Mouse (Mus musculus): ENCODE measurements at regions not wholly inside any gene's neighbourhood (a gene's known extent, or its start where the extent isn't known, plus 50 kb on each side); places are given as distances from the start of the nearest gene placed in this dataset.

DNA sequence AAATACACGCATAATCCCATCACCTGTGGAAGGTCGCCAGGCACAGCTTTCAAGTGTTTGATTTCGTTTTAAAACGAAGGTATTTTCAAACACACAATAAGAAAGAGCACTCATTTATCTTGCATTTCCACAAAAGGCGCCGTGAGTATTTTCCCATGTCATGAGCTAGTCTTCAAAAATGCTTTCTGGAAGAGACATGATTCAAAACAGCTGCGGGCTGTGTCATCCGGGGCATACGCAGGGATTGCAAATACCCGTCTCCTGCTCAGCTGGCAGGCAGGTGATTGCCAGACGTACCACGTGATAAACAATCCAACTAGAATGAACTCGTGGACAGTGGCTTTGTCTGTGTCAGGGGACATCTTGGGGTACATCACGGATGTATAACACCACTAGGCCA lies 66.5 kb upstream of the Zbtb40 start:
- Histone ChIP-seq H3K36me3 (ENCODE audit: control insufficient read depth, insufficient read depth, low read length, poor library complexity, severe bottlenecking) (no peaks in the 10 kb centered on the region), H3K27ac (ENCODE audit: insufficient read depth, low read depth, low read length, poor library complexity, severe bottlenecking) (no peak overlapping the region), H3K4me3 (ENCODE audit: insufficient read depth in 1 of 2, low read depth in 1 of 2, low read length in 2 of 2, poor library complexity in 1 of 2, severe bottlenecking in 1 of 2) (no peak overlapping the region), H3K9me3 (ENCODE audit: control insufficient read depth, insufficient read depth, low read depth, low read length) (no peaks in the 10 kb centered on the region), H3K4me1 (ENCODE audit: control insufficient read depth in 2 of 2, insufficient read depth in 2 of 2, low read length in 2 of 2, poor library complexity in 1 of 2) (peaks cover 0 to 2% of the 10 kb centered on the region in 2 experiments; a peak in 2 of 4 replicates), H3K9ac (ENCODE audit: insufficient read depth, low read depth, low read length, poor library complexity, severe bottlenecking) (no peak overlapping the region)
- in situ Hi-C loops (cut with MboI; ENCODE audit: low sequenced_read_pairs in 2 of 2, unreplicated experiment in 2 of 2): no loop called here
- no peak for DNase-seq (ENCODE audit: low read depth, low spot score)
- no peak for TF ChIP-seq ZNF384 (IDR thresholded peaks at IDR 0.05; ENCODE audit: low read depth, low read length)
- no peak for TF ChIP-seq MAFK (IDR thresholded peaks at IDR 0.05; ENCODE audit: insufficient read depth, low read depth, low read length)
- TF ChIP-seq HCFC1 (IDR thresholded peaks at IDR 0.05; ENCODE audit: borderline replicate concordance, insufficient read depth, low read length): no peak
- no peak for TF ChIP-seq ZC3H11A (IDR thresholded peaks at IDR 0.05; ENCODE audit: borderline replicate concordance, low read depth, low read length)
- TF ChIP-seq CHD2 (IDR thresholded peaks at IDR 0.05; ENCODE audit: low read depth, low read length): no peak

- Histone ChIP-seq H3K36me3 (ENCODE audit: control insufficient read depth, insufficient read depth, low read length, poor library complexity, severe bottlenecking) (no peaks in the 10 kb centered on the region), H3K27ac (ENCODE audit: insufficient read depth, low read depth, low read length, poor library complexity, severe bottlenecking) (no peak overlapping the region; the same call in 1 of the 2 replicates), H3K9ac (ENCODE audit: insufficient read depth, low read depth, low read length, poor library complexity, severe bottlenecking) (no peak overlapping the region), H3K9me3 (ENCODE audit: control insufficient read depth, insufficient read depth, low read depth, low read length) (no peaks in the 10 kb centered on the region), H3K4me3 (ENCODE audit: insufficient read depth in 1 of 2, low read depth in 1 of 2, low read length in 2 of 2, poor library complexity in 1 of 2, severe bottlenecking in 1 of 2) (no peak overlapping the region), H3K4me1 (ENCODE audit: control insufficient read depth in 2 of 2, insufficient read depth in 2 of 2, low read length in 2 of 2, poor library complexity in 1 of 2) (no peaks in the 10 kb centered on the region)
- in situ Hi-C loops (cut with MboI; ENCODE audit: low sequenced_read_pairs in 2 of 2, unreplicated experiment in 2 of 2): no loop called here
- DNase-seq (ENCODE audit: low read depth, low spot score): no peak
- no peak for TF ChIP-seq ZC3H11A (IDR thresholded peaks at IDR 0.05; ENCODE audit: borderline replicate concordance, low read depth, low read length)
- no peak for TF ChIP-seq MAFK (IDR thresholded peaks at IDR 0.05; ENCODE audit: insufficient read depth, low read depth, low read length)
- no peak for TF ChIP-seq HCFC1 (IDR thresholded peaks at IDR 0.05; ENCODE audit: borderline replicate concordance, insufficient read depth, low read length)
These were observed 61.7 kb upstream of the Zbtb40 start for GRCm38 (mm10) chr4:137110276-137110675.

- H3K27ac ChIP-seq (ENCODE audit: insufficient read depth, low read depth, low read length, poor library complexity, severe bottlenecking): no peak overlapping the region
- no peaks in the 10 kb centered on the region for H3K9me3 ChIP-seq (ENCODE audit: control insufficient read depth, insufficient read depth, low read depth, low read length)
- H3K4me3 ChIP-seq (ENCODE audit: insufficient read depth in 1 of 2, low read depth in 1 of 2, low read length in 2 of 2, poor library complexity in 1 of 2, severe bottlenecking in 1 of 2): peak overlapping the region in 1 of 2 experiments; percentile 50; a peak in 1 of 4 replicates
- peaks cover 0 to 2% of the 10 kb centered on the region in 2 experiments; a peak in 1 of 4 replicates for H3K4me1 ChIP-seq (ENCODE audit: control insufficient read depth in 2 of 2, insufficient read depth in 2 of 2, low read length in 2 of 2, poor library complexity in 1 of 2)
- in situ Hi-C loops (cut with MboI; ENCODE audit: low sequenced_read_pairs in 2 of 2, unreplicated experiment in 2 of 2): no loop called here
- H3K9ac ChIP-seq (ENCODE audit: insufficient read depth, low read depth, low read length, poor library complexity, severe bottlenecking): no peak overlapping the region
- no peaks in the 10 kb centered on the region for H3K36me3 ChIP-seq (ENCODE audit: control insufficient read depth, insufficient read depth, low read length, poor library complexity, severe bottlenecking)
- DNase-seq (ENCODE audit: low read depth, low spot score): no peak
- TF ChIP-seq CHD2 (IDR thresholded peaks at IDR 0.05; ENCODE audit: low read depth, low read length) (no peak), ZNF384 (IDR thresholded peaks at IDR 0.05; ENCODE audit: low read depth, low read length) (no peak), HCFC1 (IDR thresholded peaks at IDR 0.05; ENCODE audit: borderline replicate concordance, insufficient read depth, low read length) (no peak), ZC3H11A (IDR thresholded peaks at IDR 0.05; ENCODE audit: borderline replicate concordance, low read depth, low read length) (no peak), MAFK (IDR thresholded peaks at IDR 0.05; ENCODE audit: insufficient read depth, low read depth, low read length) (no peak)
These were observed 55.9 kb upstream of the Zbtb40 start for GRCm38 (mm10) chr4:137104447-137105044.

DNA sequence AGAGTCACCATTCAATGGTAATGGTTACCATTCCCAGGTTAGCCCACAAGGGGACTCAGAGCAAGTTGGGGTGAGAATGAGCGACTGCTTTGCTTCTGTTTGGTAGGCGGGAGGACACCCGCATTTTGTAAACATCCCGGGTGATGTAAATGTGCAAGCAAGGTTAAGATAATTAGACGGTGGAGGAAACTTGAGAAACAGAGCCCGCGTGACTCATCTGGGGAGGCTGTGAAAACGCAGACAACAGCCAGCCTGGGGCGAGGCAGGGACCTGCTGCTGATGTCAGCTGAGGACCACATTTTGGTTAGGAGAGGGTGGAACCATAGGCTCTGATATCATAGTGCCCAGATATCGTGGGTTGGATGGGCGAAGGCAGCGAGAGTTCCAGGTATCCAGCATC lies 52.6 kb upstream of the Zbtb40 start:
- DNase-seq (ENCODE audit: low read depth, low spot score): no peak
- no peak overlapping the region for H3K27ac ChIP-seq (ENCODE audit: insufficient read depth, low read depth, low read length, poor library complexity, severe bottlenecking)
- in situ Hi-C loops (cut with MboI; ENCODE audit: low sequenced_read_pairs in 2 of 2, unreplicated experiment in 2 of 2): no loop called here
- H3K9ac ChIP-seq (ENCODE audit: insufficient read depth, low read depth, low read length, poor library complexity, severe bottlenecking): no peak overlapping the region
- H3K9me3 ChIP-seq (ENCODE audit: control insufficient read depth, insufficient read depth, low read depth, low read length): no peaks in the 10 kb centered on the region
- H3K4me3 ChIP-seq (ENCODE audit: insufficient read depth in 1 of 2, low read depth in 1 of 2, low read length in 2 of 2, poor library complexity in 1 of 2, severe bottlenecking in 1 of 2): no peak overlapping the region
- H3K4me1 ChIP-seq (ENCODE audit: control insufficient read depth in 2 of 2, insufficient read depth in 2 of 2, low read length in 2 of 2, poor library complexity in 1 of 2): peaks cover 0 to 2% of the 10 kb centered on the region in 2 experiments; a peak in 1 of 4 replicates
- H3K36me3 ChIP-seq (ENCODE audit: control insufficient read depth, insufficient read depth, low read length, poor library complexity, severe bottlenecking): no peaks in the 10 kb centered on the region
- TF ChIP-seq ZNF384 (IDR thresholded peaks at IDR 0.05; ENCODE audit: low read depth, low read length) (no peak), HCFC1 (IDR thresholded peaks at IDR 0.05; ENCODE audit: borderline replicate concordance, insufficient read depth, low read length) (no peak), ZC3H11A (IDR thresholded peaks at IDR 0.05; ENCODE audit: borderline replicate concordance, low read depth, low read length) (no peak), MAFK (IDR thresholded peaks at IDR 0.05; ENCODE audit: insufficient read depth, low read depth, low read length) (no peak), CHD2 (IDR thresholded peaks at IDR 0.05; ENCODE audit: low read depth, low read length) (no peak)
